In the genomic region with DNA sequence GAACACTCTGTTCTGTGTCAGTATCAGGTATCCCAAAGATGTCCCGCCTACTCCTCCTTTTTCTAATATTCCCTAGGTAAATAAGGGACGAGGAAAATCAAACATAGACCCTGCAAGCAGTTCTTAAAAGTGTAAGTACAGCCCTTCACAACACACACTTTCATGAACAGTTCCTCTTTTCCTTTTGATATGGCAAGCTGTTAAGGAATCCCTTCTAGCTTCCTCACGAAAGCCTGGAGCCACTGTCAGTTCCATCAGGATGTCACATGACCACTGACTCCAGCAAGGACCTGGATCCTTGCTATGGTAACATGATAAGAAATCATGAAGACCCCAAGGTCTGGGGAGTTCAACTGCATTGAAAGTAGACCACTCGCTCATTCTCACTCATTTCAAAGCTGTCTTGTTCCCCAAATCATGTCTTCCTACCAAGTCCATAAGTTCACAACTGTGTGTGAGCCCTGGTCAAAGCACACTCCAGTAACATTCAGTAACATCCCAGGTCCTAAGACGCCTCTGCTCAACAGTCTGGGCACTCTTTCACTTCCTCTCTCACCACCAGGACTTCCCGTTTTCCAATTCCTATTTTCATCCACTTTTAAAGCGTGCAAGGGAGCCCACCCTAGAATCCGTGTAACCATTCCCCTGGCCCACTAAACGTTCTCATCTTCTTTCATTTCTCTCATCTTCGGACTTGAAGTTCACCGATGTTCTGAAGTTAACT, we compare ENCODE assay signal across 18 mouse cellular contexts.
"Had no signal": no experiment of that assay in that cellular context is flagged by ENCODE, and none has a peak within 500 bp of the region (broad histone marks: within the 10 kb centered on the region; RNA-seq: fewer than 3 reads in every experiment).

No protein-coding gene starts in this region.

- H3K27ac ChIP-seq: kidney, embryonic 15.5 days; left cerebral cortex, adult 2 months; limb, embryonic 10.5 days; liver, embryonic 14.5 days; midbrain, embryonic 12.5 days; neural tube, embryonic 15.5 days had no signal

- H3K9ac ChIP-seq: kidney, embryonic 15.5 days; liver, embryonic 14.5 days; midbrain, embryonic 12.5 days; neural tube, embryonic 15.5 days had no signal

- DNase-seq: kidney, adult 2 months; kidney, postnatal 25 days; lung, adult 2 months; retina, postnatal 1 day; right cerebral cortex, postnatal 4 days; spleen, adult 18-20 months; thymus, adult 18-20 months; thymus, postnatal 14 days had no signal

- H3K9me3 ChIP-seq: kidney, embryonic 15.5 days; limb, embryonic 10.5 days; midbrain, embryonic 12.5 days; neural tube, embryonic 15.5 days had no signal

- H3K4me2 ChIP-seq: kidney, embryonic 15.5 days; midbrain, embryonic 12.5 days; neural tube, embryonic 15.5 days had no signal

- H3K27me3 ChIP-seq: kidney, embryonic 15.5 days; midbrain, embryonic 12.5 days; neural tube, embryonic 15.5 days had no signal

- H3K4me1 ChIP-seq: kidney, embryonic 15.5 days; limb, embryonic 10.5 days; midbrain, embryonic 12.5 days; neural tube, embryonic 15.5 days had no signal

- H3K4me3 ChIP-seq: kidney, embryonic 15.5 days; left cerebral cortex, adult 2 months; limb, embryonic 10.5 days; midbrain, embryonic 12.5 days; myocyte; neural tube, embryonic 15.5 days had no signal

- ATAC-seq: intestine, embryonic 16.5 days; lung, postnatal 0 days; midbrain, embryonic 16.5 days had no signal
